Mouse (Mus musculus) neural tube, postnatal 0 days (tissue): ENCODE measurements around the gene Sgo1. TPM values are rescaled to one million over a fixed set of nuclear protein-coding genes. Genes with fewer than 3 reads are reported as not detected.

Source experiments
- polyA plus RNA-seq: library from polyadenylated mRNA; unstranded; fragments of >200 nt; fragmentation: Nextera tagmentation; extraction: Ambion mirVana; gene quantifications from 2 replicates; pipeline ENCODE4 v1.2.1, GENCODE M21; 2015

Gene Sgo1
- 2.6 and 3.0 TPM in 2 replicates for polyA plus RNA-seq

DNA sequence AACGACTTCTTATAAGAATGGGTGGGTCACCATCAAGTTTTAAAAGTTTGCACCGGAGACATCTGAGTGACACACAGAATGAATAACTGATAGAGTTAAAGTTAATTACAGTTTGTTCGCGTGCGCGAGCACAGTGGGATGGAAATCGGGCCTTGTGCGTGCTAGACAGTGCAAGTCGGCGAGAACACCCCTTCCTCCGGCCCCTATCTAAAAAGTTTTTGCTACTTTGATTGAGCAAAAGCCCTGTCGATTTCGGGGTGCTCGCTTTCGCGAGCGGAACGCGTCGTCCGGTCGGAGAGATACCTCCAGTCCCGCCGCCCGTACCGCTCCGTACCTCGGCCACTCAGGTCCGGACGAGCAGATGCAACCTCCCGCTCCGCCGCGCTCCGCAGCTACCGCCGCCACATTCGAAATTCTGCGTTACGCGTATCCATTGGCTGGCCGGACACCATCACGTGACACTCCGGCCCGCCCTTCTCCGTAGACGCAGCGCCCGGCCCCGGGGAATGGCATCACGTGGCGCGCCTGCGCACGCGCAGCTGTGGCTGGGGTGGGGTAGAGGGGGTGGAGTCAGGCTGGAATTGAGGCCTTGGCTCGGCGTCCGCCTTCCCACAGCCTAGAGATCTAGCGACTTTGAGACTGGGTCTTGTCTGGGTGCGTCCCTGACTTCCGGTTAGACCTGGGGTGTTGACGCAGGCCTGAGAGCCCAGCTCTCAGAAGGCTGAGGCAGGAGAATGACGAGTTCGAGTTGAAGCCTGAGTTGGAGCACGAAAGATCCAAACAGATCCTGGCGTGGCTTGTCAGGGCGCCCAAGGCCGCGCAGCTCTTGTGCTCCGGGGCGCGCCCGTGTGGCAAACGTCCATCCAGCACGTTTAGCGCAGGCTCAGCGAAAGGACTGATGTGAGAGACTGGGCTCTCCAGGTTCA, at the start of gene Sgo1:
TSS of gene Sgo1 (minus strand) at position 457 of the 926 bp plus-strand sequence.

Other genes starting within 250 kb of the Sgo1 start
- gene Efhb, start 226.0 kb downstream of the Sgo1 start, polyA plus RNA-seq: 0.66 and 0.79 TPM in 2 replicates
- gene Rab5a, start 210.1 kb downstream of the Sgo1 start, polyA plus RNA-seq: 122 and 134 TPM in 2 replicates
- 0.25 and 0.34 TPM in 2 replicates for gene Pp2d1, start 149.9 kb downstream of the Sgo1 start, polyA plus RNA-seq
- gene Kat2b, start 122.5 kb downstream of the Sgo1 start, polyA plus RNA-seq: 5.2 and 7.6 TPM in 2 replicates
- gene Sult1c2, start 157.0 kb upstream of the Sgo1 start, polyA plus RNA-seq: not detected in 2 replicates